Mouse (Mus musculus) midbrain, embryonic 10.5 days (tissue): ENCODE results near the gene Nectin1. TPM values are rescaled to one million over a fixed set of nuclear protein-coding genes. Genes with fewer than 3 reads are reported as not detected.

ENCODE experiments used
- DNase-seq: peaks from one replicate; pipeline ENCODE4 v3.0.0-alpha.2; 2017; ENCODE audit warnings: low spot score
- H3K27ac ChIP-seq: fragments of 300-500 bp; sonication (generic); replicated peaks from 2 replicates; pipeline ENCODE4 v1.5.1; 2016; ENCODE audit warnings: mild to moderate bottlenecking
- H3K27me3 ChIP-seq: fragments of 300-500 bp; sonication (generic); 2 replicates; pipeline ENCODE4 v1.6.1; 2016; ENCODE audit warnings: low read depth, mild to moderate bottlenecking; ENCODE audit not compliant: poor library complexity, severe bottlenecking
- H3K36me3 ChIP-seq: fragments of 300-500 bp; sonication (generic); 2 replicates; pipeline ENCODE4 v1.6.1; 2016; ENCODE audit warnings: mild to moderate bottlenecking, moderate library complexity
- H3K4me1 ChIP-seq: fragments of 300-500 bp; sonication (generic); 2 replicates; pipeline ENCODE4 v1.6.1; 2016
- H3K4me3 ChIP-seq: fragments of 300-500 bp; sonication (generic); 2 replicates; pipeline ENCODE4 v1.5.1; 2016; ENCODE audit warnings: mild to moderate bottlenecking, moderate library complexity
- H3K9me3 ChIP-seq: fragments of 300-500 bp; sonication (generic); replicated peaks from 2 replicates; pipeline ENCODE4 v1.6.1; 2016; ENCODE audit warnings: mild to moderate bottlenecking
- WGBS: fragments of 180-500 bp; shearing (Covaris S2); methylation state at CpG from one replicate; pipeline ENCODE4 v1.1.7; 2016; 5-methylcytosine and 5-hydroxymethylcytosine counted together
- polyA plus RNA-seq: library from polyadenylated mRNA; unstranded; fragments of >200 nt; fragmentation: Nextera tagmentation; extraction: Ambion mirVana; gene quantifications from 2 replicates; pipeline ENCODE4 v1.2.1, GENCODE M21; 2016

Gene Nectin1
- polyA plus RNA-seq: 6.9 and 7.3 TPM in 2 replicates

DNA sequence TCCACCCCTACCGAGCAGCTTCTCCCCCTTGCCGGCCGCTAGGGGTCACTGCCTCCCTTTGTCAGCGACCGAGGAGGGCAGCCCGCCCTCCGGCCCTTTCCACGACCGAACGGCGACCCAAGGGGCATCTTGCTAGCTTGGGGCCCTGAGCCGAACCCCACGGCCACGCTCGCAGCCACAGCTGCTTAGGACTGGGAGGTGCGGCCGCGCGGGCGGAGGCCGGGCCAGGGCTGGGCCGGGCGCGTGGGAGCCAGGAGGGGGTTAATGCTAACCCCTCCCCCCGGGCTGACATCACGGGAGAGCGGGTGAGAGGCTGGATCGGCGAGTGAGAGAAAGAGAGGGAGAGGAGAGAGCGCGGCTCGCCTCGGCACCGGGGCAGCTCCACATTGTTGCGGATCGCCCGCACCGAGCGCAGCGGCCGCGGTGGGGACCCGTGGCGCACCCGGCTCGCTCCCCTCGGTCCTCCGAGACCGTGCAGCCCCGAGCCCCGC is at the start of gene Nectin1:
Gene Nectin1, plus strand, starts transcription at position 338 of the 491 bp plus-strand sequence.
- Histone ChIP-seq H3K9me3 (no peaks in the 10 kb centered on the region), H3K4me1 (peaks cover 65% of the 10 kb centered on the region)
- WGBS: under 1% methylated on average over 51 of the region's 51 CpGs

DNA sequence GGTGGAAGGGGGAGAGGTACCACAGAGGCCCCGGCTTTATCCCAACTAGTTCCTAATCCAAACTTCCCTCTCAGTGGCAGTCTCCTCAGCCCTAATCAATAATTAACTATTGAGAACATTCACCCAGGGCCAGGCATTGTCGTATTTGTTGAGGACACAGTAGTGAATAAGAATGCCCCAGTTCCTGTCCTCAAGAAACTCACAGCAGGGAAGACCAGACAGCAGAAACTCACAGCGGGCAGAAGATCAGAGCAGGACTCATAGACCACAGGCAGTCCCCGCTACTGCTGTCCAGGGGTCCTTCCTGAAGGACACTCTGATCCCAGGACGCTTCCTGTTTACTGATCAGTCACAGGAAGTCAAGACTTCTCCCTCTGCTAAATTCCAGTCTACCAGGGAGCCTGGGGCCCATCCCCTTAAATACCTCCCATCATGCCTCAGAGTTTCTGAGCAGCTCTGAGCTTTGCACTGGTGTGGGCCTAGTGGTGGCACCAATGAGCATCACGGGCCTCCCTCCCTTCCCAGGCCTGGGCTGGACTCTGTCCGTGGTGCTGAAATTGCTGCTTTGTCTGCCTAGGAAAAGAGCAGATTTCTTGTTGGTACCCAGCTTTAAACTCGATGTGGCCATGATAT is 45.6 kb upstream of the Nectin1 start:
- no peaks in the 10 kb centered on the region for H3K36me3 ChIP-seq

More for the DNA sequence above, at the start of gene Nectin1:
- H3K27ac ChIP-seq: peak within 1 kb of the TSS; percentile 98
- no peaks in the 10 kb centered on the region for H3K36me3 ChIP-seq
- H3K27me3 ChIP-seq: peaks cover 31% of the 10 kb centered on the region
- peak; percentile 93 for DNase-seq
- peak within 1 kb of the TSS; percentile 98 for H3K4me3 ChIP-seq

DNA sequence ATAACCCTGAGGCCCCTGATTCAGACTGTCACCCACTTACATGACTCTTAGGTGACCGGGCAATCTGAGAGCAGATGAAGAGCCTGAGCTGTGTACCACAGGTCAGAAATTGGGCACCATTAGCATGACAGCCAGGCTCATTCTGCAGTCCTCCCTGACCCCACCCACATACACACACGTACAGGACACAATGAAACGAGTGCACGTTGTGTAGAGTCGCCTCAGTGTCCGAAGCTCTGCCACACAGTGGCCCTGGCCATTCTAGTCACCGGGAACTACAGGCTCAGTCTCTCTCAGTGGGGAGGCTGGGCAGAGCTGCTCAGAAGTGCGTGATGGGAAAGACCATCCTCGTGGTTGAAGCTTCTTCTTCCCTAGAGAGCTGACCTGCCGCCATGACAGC is 44.9 kb upstream of the Nectin1 start:
- no peak overlapping the region for H3K27ac ChIP-seq
- no peak overlapping the region for H3K4me3 ChIP-seq
- H3K4me1 ChIP-seq: peaks cover 24% of the 10 kb centered on the region
- no peaks in the 10 kb centered on the region for H3K9me3 ChIP-seq
- 77% methylated on average over 10 of the region's 10 CpGs for WGBS
- no peaks in the 10 kb centered on the region for H3K27me3 ChIP-seq
- DNase-seq: no peak
- H3K36me3 ChIP-seq: no peaks in the 10 kb centered on the region

More for the DNA sequence above, 45.6 kb upstream of the Nectin1 start:
- Histone ChIP-seq H3K27ac (no peak overlapping the region), H3K4me1 (peaks cover 24% of the 10 kb centered on the region), H3K4me3 (no peak overlapping the region), H3K27me3 (no peaks in the 10 kb centered on the region), H3K9me3 (no peaks in the 10 kb centered on the region)
- DNase-seq: peak; percentile 80
- 10% methylated on average over 8 of the region's 8 CpGs for WGBS

DNA sequence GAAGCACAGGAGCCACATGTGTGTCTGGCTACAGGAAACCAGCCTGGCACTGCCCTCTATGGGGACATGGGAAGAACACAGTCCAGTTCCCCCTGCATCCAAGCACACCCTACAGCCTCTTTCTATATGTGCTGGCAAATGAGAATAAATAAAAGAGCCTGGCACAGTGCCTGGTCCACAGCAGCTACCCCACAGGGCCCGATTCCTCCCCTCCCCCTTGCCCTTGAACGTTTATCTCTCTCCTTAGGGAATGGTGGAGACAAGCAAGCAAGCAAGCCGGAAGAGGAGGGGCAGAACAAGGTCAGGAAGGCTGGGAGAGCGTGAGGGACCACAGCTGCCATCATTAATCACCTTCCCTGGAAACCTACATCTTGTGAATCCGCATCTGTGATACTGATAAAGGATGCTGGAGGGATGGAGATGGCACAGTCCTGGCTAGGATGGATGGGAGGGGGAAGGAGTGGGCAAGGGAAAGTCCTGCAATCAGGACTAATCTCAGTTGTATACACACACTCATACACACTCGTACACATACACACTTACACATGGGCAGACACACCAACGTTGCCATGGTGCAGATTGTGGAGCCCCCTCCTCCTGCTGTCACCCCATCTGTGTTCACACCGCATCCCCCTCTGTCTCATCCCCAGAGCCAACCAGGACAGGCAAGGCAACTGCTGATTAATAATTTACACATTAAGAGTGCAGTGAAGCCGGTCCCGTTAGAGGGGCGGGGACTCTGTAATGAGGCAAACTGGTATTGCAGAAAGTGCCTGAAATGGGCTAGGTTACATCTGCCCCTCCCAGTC is 44.2 kb upstream of the Nectin1 start:
- WGBS: 83% methylated on average over 11 of the region's 11 CpGs
- no peak overlapping the region for H3K27ac ChIP-seq
- H3K9me3 ChIP-seq: no peaks in the 10 kb centered on the region
- H3K4me3 ChIP-seq: no peak overlapping the region
- H3K36me3 ChIP-seq: no peaks in the 10 kb centered on the region
- no peak for DNase-seq
- no peaks in the 10 kb centered on the region for H3K27me3 ChIP-seq
- peaks cover 24% of the 10 kb centered on the region for H3K4me1 ChIP-seq

DNA sequence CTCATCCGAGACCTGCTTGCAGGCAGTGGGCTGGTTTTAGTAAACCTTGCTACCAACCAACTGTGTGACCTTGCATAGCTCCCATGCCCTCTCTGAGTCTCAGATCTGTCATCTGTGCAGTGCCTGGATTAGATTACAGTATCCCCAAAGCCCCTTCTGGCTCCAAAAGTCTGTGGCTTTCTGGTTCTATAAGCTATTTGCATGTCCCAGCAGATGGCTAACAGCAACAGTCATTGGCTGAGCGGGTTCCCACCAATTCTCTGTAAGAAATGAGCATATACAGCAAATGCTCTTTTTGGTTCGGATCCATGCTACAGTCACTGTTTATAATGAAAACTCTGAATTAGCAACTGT is 43.6 kb upstream of the Nectin1 start:
- no peak overlapping the region for H3K27ac ChIP-seq
- no peaks in the 10 kb centered on the region for H3K9me3 ChIP-seq
- no peaks in the 10 kb centered on the region for H3K27me3 ChIP-seq
- DNase-seq: no peak
- no peaks in the 10 kb centered on the region for H3K36me3 ChIP-seq
- no peak overlapping the region for H3K4me3 ChIP-seq
- WGBS: 86% methylated on average over 3 of the region's 3 CpGs
- H3K4me1 ChIP-seq: peaks cover 24% of the 10 kb centered on the region

DNA sequence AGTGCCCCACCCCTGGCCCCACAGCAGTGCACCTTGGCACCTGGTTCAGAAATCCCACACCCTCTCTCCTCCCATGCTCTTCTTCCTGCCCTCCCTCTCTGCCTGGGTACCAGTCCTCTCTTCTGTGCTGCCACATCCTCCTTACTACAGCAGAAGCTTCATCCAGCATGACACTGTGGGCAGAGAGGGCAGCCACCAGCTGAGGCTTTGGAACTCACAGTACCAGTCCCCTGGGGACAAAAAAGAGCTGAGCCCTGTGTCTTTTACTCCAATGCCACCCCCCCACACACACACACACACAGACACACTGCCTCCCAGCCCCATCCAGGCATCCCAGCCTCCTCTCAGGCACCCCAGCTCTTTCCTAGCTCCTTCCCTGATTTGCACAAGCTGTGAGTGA is 42.0 kb upstream of the Nectin1 start:
- no peaks in the 10 kb centered on the region for H3K36me3 ChIP-seq
- H3K27ac ChIP-seq: no peak overlapping the region
- no peak overlapping the region for H3K4me3 ChIP-seq
- H3K27me3 ChIP-seq: no peaks in the 10 kb centered on the region
- DNase-seq: no peak
- peaks cover 24% of the 10 kb centered on the region for H3K4me1 ChIP-seq
- H3K9me3 ChIP-seq: no peaks in the 10 kb centered on the region

DNA sequence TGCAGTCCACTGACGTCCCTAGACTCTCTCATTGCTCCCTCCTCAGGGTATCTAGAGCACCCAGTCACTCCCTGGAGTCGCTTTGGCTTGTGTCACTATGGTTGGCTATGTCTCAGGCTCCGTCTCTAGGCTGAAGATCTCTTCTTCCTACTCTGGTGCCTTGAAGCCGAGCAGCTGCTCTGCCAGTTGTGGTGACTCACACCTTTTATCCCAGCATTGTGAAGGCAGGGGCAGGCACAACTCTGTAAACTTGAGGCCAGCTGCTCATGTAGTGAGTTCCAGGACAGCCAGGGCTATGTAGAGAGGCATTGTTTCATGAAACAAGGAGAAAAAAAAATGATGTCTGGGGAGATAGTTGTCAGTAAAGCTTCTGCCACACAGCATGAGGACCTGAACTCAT is 36.2 kb upstream of the Nectin1 start:
- Histone ChIP-seq H3K27me3 (no peaks in the 10 kb centered on the region), H3K4me1 (0 out of 2 replicates have a peak, but pooled peaks cover 4% of the 10 kb centered on the region), H3K27ac (no peak overlapping the region), H3K4me3 (no peak overlapping the region), H3K36me3 (no peaks in the 10 kb centered on the region), H3K9me3 (no peaks in the 10 kb centered on the region)
- 81% methylated on average over 4 of the region's 4 CpGs for WGBS
- DNase-seq: no peak

DNA sequence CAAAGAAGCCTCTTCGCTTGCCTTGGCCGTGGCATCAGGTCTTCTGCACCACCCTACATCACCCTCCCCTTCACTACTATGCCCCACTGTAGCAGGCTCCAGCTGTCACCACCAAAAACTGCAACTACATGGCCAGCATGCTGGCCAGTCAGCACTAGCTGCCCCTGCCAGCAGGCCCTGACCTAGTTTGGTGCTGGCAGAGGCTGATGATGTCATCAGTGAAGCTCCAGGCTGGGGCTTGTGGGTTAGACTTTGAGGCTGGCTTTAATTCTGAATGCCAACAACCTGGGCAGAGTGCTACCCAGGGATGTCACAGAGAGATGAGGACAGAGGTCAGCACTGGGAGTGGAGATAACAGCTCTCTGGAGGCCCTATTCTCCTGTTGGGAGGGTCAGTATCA is 35.1 kb upstream of the Nectin1 start:
- no peak overlapping the region for H3K4me3 ChIP-seq
- H3K4me1 ChIP-seq: 0 out of 2 replicates have a peak, but pooled peaks cover 4% of the 10 kb centered on the region
- DNase-seq: no peak
- 95% methylated on average over 2 of the region's 2 CpGs for WGBS
- no peaks in the 10 kb centered on the region for H3K9me3 ChIP-seq
- H3K27ac ChIP-seq: no peak overlapping the region
- H3K36me3 ChIP-seq: no peaks in the 10 kb centered on the region
- H3K27me3 ChIP-seq: no peaks in the 10 kb centered on the region

DNA sequence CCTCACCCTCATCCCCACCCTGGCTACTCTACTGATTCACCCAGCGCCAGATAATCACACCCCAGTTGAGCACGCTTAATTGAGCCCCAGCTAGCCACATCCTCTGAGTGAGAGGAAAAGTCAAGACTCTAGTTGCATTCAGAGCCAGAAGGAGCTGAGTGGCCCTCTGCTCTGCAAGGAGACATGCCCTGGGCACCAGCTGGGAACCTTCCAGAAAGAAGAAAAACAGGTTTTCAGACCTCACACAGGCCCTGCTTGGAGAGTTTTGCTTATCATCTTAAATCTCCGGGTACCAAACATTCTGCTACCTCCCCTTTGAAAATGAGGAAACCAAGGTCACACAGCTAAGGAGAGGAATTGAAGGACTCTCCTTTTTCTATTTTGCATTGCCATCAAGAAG is 30.4 kb upstream of the Nectin1 start:
- H3K36me3 ChIP-seq: no peaks in the 10 kb centered on the region
- H3K27ac ChIP-seq: no peak overlapping the region
- no peak for DNase-seq
- WGBS: 87% methylated on average over 3 of the region's 3 CpGs
- no peaks in the 10 kb centered on the region for H3K27me3 ChIP-seq
- 0 out of 2 replicates have a peak, but pooled peaks cover 4% of the 10 kb centered on the region for H3K4me1 ChIP-seq
- H3K4me3 ChIP-seq: no peak overlapping the region
- H3K9me3 ChIP-seq: no peaks in the 10 kb centered on the region

DNA sequence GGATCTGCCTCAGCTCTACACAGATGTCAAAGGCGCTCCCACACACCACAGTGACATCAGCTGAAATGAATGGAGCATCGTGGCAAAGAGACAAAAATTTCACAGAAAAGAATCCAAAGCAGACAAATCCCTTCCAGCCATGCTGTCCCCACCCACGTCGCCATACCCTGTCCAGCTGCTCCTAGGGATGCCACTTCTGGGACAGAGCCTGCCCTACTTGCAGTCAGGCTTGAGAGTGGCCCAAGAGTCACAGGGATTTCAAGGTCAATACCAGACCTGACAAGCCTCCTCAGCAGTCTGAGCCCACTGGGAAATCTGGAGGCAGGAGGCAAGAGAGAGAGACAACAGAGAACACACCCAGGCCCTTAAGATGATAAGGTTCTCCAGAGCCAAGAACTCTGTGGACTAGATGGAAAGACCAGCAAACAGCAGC is 24.4 kb upstream of the Nectin1 start:
- no peaks in the 10 kb centered on the region for H3K27me3 ChIP-seq
- no peaks in the 10 kb centered on the region for H3K36me3 ChIP-seq
- DNase-seq: no peak
- 0 out of 2 replicates have a peak, but pooled peaks cover 3% of the 10 kb centered on the region for H3K4me1 ChIP-seq
- H3K27ac ChIP-seq: no peak overlapping the region
- no peaks in the 10 kb centered on the region for H3K9me3 ChIP-seq
- 84% methylated on average over 4 of the region's 4 CpGs for WGBS
- H3K4me3 ChIP-seq: no peak overlapping the region

DNA sequence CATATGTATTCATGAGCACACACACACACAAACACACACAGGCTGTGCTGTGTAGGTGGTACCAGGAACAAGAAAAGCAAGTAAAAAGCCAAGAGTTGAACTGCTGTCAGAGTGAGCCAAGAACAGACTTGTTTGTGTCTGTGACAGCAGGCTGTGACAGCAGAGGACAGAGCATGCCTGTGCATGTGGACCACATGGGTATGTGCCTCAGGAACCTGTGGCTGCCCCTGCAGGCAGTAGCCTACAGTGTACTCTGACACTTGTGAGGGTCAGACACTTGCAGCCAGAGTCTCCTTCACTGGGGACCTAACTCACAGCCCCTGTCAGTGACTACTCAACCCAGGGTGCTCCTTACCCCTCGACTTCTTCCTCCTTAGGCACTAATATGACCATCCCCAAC is 23.7 kb upstream of the Nectin1 start:
- Histone ChIP-seq H3K36me3 (no peaks in the 10 kb centered on the region), H3K4me3 (no peak overlapping the region), H3K27me3 (no peaks in the 10 kb centered on the region), H3K27ac (no peak overlapping the region), H3K4me1 (0 out of 2 replicates have a peak, but pooled peaks cover 3% of the 10 kb centered on the region), H3K9me3 (no peaks in the 10 kb centered on the region)
- no peak for DNase-seq
- 50% methylated on average over 1 of the region's 1 CpGs for WGBS

DNA sequence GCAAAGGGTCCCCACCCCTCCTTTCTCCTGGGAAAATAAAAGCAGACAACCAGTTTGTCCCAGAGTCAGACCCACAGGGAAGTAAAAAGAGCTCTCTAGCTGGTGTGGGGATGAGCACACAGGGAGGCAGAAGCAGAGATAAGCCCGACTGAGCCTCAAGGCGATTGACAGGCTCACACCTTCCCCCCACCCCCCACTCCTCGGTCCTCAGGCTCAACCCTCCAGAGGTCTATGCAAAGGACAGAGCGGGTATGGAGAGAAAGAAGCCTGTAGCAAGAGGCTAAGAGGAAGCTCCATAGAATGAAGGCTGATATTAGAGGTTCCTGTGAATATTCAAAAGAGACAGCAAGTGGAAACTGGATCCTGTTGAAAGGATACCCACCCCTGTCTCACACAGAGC is 19.7 kb upstream of the Nectin1 start:
- H3K9me3 ChIP-seq: no peaks in the 10 kb centered on the region
- 25% methylated on average over 4 of the region's 4 CpGs for WGBS
- 0 out of 2 replicates have a peak, but pooled peaks cover 3% of the 10 kb centered on the region for H3K4me1 ChIP-seq
- H3K27ac ChIP-seq: no peak overlapping the region
- H3K27me3 ChIP-seq: no peaks in the 10 kb centered on the region
- no peak overlapping the region for H3K4me3 ChIP-seq
- DNase-seq: no peak
- H3K36me3 ChIP-seq: no peaks in the 10 kb centered on the region
